Mouse (Mus musculus) embryonic facial prominence, embryonic 15.5 days (tissue): Measurements from ENCODE around the gene 9930104L06Rik. TPM values are rescaled to one million over a fixed set of nuclear protein-coding genes. Genes with fewer than 3 reads are reported as not detected.
A peak's percentile ranks its signal among the peaks of the same experiment; 100 is the strongest.

Experiments
- ATAC-seq: fragments of 200-750 bp; cut with Nextera tagmentation; 2 replicates; pipeline ENCODE4 v1.8.0; 2017; ENCODE audit warnings: low read depth, moderate TSS enrichment; ENCODE audit not compliant: insufficient number of reproducible peaks, low FRiP score, low TSS enrichment
- H3K27ac ChIP-seq: fragments of 300-500 bp; sonication (generic); replicated peaks from 2 replicates; pipeline ENCODE4 v1.5.1; 2015; ENCODE audit warnings: mild to moderate bottlenecking, inconsistent platforms
- H3K27me3 ChIP-seq: fragments of 300-500 bp; sonication (generic); 2 replicates; pipeline ENCODE4 v1.6.1; 2015; ENCODE audit warnings: inconsistent platforms
- H3K36me3 ChIP-seq: fragments of 300-500 bp; sonication (generic); 2 replicates; pipeline ENCODE4 v1.6.1; 2015; ENCODE audit warnings: mild to moderate bottlenecking, inconsistent platforms
- H3K4me1 ChIP-seq: fragments of 300-500 bp; sonication (generic); 2 replicates; pipeline ENCODE4 v1.6.1; 2015; ENCODE audit warnings: inconsistent platforms
- H3K4me2 ChIP-seq: fragments of 300-500 bp; sonication (generic); replicated peaks from 2 replicates; pipeline ENCODE4 v1.6.1; 2015; ENCODE audit warnings: mild to moderate bottlenecking, inconsistent platforms
- H3K4me3 ChIP-seq: fragments of 300-500 bp; sonication (generic); replicated peaks from 2 replicates; pipeline ENCODE4 v1.5.1; 2015; ENCODE audit warnings: mild to moderate bottlenecking, inconsistent platforms
- H3K9ac ChIP-seq: fragments of 300-500 bp; sonication (generic); 2 replicates; pipeline ENCODE4 v1.6.1; 2015; ENCODE audit warnings: inconsistent platforms
- H3K9me3 ChIP-seq: fragments of 300-500 bp; sonication (generic); replicated peaks from 2 replicates; pipeline ENCODE4 v1.6.1; 2016; ENCODE audit warnings: inconsistent platforms
- WGBS: fragments of 180-500 bp; shearing (Covaris S2); methylation state at CpG from one replicate; pipeline ENCODE4 v1.1.7; 2015; 5-methylcytosine and 5-hydroxymethylcytosine counted together
- polyA plus RNA-seq: library from polyadenylated mRNA; unstranded; fragments of >200 nt; fragmentation: Nextera tagmentation; extraction: Ambion mirVana; gene quantifications from 2 replicates; pipeline ENCODE4 v1.2.1, GENCODE M21; 2015

The 9930104L06Rik gene
- polyA plus RNA-seq, 1 experiment from 2014 or later, result 16.7 TPM

- Histone ChIP-seq H3K36me3 (no peaks in the 10 kb centered on the region), H3K4me2 (no peak overlapping the region), H3K9ac (no peak overlapping the region), H3K4me1 (peaks cover 39% of the 10 kb centered on the region), H3K27me3 (peaks cover 76% of the 10 kb centered on the region), H3K27ac (no peak overlapping the region), H3K9me3 (no peaks in the 10 kb centered on the region), H3K4me3 (no peak overlapping the region)
- WGBS, result 20% methylated on average over 9 of the region's 9 CpGs
- ATAC-seq, result no peak
Observed at GRCm38 (mm10) chr4:124983893-124984526, 47.2 kb downstream of the 9930104L06Rik start.

DNA sequence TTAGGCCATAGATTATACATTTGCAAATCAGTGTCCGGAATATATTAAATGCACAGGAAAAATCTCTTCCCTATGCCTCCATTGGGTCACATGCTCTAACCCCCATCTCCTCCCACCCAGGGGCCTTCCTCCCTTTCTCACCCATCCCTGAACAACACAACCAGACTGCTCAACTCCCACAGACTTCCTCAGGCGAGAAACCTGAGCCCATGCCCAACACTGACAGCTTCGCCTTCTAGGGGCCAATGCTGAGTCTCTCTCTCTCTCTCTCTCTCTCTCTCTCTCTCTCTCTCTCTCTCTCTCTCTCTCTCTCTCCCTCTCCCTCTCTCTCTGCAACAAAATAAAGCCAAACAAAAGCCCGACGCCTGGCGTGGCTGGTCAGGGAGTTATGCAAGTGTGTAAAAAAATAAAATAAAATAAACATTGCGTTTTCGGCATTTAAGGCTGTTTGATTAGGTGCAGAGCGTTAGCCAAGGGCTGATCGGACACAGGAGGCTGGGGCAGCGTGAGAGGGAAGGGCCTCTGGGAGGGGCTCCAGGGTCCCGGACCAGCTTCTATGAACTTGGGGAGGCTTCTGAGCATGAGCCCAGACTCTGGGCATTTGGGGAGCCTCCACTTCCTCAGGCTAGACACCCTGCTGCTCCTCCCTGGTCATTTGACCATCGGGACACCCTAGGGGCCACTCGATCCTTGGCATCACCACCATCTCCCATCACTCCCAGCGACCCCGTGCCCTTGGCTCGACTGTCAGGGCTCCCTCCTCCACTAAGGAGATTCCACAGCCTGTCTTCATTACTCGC is 48.2 kb downstream of the 9930104L06Rik start:
- H3K27me3 ChIP-seq, result peaks cover 82% of the 10 kb centered on the region
- H3K36me3 ChIP-seq, result no peaks in the 10 kb centered on the region
- H3K4me2 ChIP-seq, result peak overlapping the region; percentile 80
- H3K4me3 ChIP-seq, result peak overlapping the region; percentile 56
- no peaks in the 10 kb centered on the region for H3K9me3 ChIP-seq
- H3K4me1 ChIP-seq, result peaks cover 48% of the 10 kb centered on the region
- H3K27ac ChIP-seq, result peak overlapping the region; percentile 51; the same call in 1 of the 2 replicates
- no peak overlapping the region for H3K9ac ChIP-seq
- WGBS, result 6% methylated on average over 18 of the region's 18 CpGs
- no peak for ATAC-seq

DNA sequence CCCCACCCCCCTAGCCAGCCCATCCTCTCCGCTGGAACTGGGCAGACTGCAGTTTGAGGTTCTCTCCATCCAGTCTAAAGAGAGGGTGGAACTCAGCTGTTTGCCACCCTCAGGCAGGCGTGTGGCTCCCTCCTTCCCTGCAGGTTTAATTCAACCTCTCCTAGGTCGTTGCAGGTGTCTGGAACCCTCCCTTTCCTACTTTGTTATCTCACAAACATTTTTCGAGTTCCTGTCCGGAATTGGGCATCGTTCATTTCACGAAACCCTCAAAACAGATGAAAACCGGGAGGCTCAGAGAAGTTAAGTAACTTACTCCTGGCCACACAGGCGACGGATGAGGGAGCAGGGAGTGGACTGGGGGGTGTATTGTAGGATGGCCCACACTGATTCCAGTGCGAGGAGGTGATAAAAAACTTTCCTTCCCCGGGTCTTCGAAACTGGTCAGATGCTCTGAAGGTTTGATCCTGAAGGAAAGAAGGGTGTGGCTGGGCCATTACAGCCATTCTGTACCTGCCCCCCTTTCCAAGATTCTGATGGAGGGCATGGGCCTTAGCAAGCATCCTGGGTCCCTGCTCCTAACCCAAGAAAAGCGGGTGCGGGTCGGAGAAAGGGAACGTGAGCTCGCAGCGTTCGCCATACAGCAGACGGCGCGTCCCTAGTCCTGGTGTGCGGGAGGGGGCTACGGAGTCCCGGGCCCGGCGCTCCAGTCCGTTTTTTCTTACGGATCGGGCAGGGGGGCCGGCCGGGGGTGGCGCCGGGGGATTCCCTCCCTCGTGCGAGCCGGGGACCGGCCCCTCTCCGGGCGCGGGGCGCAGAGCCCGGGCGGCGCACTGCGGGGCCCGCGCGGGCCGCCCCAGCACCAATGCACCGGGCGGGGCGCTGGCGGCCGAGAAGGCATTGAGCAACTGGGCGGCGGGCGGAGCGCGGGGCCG is 49.1 kb downstream of the 9930104L06Rik start, which contains the start of gene Rspo1:
Gene Rspo1, plus strand, starts transcription at position 760 of the 932 bp plus-strand sequence.
- WGBS, result under 1% methylated on average over 50 of the region's 62 CpGs
- Histone ChIP-seq H3K27ac (peak within 1 kb of the TSS; percentile 51; the same call in 1 of the 2 replicates), H3K4me1 (peaks cover 52% of the 10 kb centered on the region)

DNA sequence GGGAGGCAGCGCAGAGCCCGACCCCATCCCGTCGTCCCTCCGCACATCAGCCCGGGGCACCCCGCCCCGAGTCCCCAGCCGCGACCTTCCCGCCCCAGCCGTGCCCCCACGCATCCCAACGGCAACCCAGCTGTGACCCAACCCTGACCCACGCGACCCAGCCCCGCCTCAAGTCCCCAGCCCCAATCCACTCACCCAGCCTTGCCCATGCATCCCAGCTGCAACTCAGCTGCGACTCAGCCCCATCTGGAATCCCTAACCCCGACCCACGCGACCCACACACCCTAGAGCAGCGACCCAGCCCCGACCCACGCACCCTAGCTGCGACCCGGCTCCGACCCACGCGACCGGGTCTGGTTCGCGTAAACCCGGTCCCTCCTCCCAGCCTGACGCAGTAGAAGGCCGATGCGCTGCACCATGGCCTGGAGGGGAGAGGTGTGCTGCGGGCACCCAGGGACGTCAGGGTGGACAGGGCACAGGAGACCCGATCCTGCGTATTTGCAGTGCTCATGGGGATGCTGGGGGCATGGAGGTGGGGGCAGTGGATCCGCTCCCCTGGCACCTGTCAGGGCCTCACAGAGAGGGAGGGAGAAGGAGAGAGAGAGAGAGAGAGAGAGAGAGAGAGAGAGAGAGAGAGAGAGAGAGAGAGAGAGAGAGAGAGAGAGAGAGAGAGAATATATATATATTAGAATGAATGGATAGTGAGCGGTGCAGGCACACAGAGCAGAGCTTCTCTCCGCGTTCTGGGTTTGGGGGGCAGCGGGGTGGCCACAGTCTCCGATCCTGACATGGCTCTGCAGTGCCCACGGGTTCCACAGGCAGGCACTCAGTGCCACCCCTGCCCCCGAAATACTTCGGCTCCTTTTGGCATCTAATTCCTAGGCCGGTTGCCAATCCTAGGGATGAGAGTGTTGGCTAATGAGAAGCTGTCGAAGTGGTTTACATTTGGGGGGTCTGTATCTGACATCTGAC is 50.2 kb downstream of the 9930104L06Rik start:
- 2% methylated on average over 51 of the region's 51 CpGs for WGBS
- no peak for ATAC-seq
- Histone ChIP-seq H3K4me1 (peaks cover 52% of the 10 kb centered on the region), H3K27me3 (peaks cover 92% of the 10 kb centered on the region), H3K27ac (no peak overlapping the region), H3K9me3 (no peaks in the 10 kb centered on the region), H3K36me3 (no peaks in the 10 kb centered on the region), H3K9ac (peak overlapping the region; percentile 45), H3K4me2 (peak overlapping the region; percentile 80), H3K4me3 (peak overlapping the region; percentile 56)

More for the DNA sequence above, 49.1 kb downstream of the 9930104L06Rik start, which contains the start of gene Rspo1:
- peaks cover 90% of the 10 kb centered on the region for H3K27me3 ChIP-seq
- no peaks in the 10 kb centered on the region for H3K36me3 ChIP-seq
- ATAC-seq, result peak; percentile 66
- no peaks in the 10 kb centered on the region for H3K9me3 ChIP-seq
- peak within 1 kb of the TSS; percentile 56 for H3K4me3 ChIP-seq
- peak within 1 kb of the TSS; percentile 80 for H3K4me2 ChIP-seq
- peak within 1 kb of the TSS; percentile 45 for H3K9ac ChIP-seq

- peak overlapping the region; percentile 80 for H3K4me2 ChIP-seq
- ATAC-seq, result no peak
- H3K9ac ChIP-seq, result no peak overlapping the region
- H3K9me3 ChIP-seq, result no peaks in the 10 kb centered on the region
- H3K4me3 ChIP-seq, result peak overlapping the region; percentile 56
- no peaks in the 10 kb centered on the region for H3K36me3 ChIP-seq
- peaks cover 86% of the 10 kb centered on the region for H3K27me3 ChIP-seq
- peaks cover 52% of the 10 kb centered on the region for H3K4me1 ChIP-seq
- 13% methylated on average over 10 of the region's 10 CpGs for WGBS
- no peak overlapping the region for H3K27ac ChIP-seq
Observed at GRCm38 (mm10) chr4:124987711-124988097, 50.9 kb downstream of the 9930104L06Rik start.

- WGBS, result 21% methylated on average over 9 of the region's 9 CpGs
- H3K9me3 ChIP-seq, result no peaks in the 10 kb centered on the region
- peaks cover 80% of the 10 kb centered on the region for H3K27me3 ChIP-seq
- no peak for ATAC-seq
- no peak overlapping the region for H3K27ac ChIP-seq
- H3K36me3 ChIP-seq, result no peaks in the 10 kb centered on the region
- no peak overlapping the region for H3K9ac ChIP-seq
- H3K4me3 ChIP-seq, result 0 out of 2 replicates have a peak overlapping the region, but pooled peaks have one; percentile 56
- H3K4me1 ChIP-seq, result peaks cover 52% of the 10 kb centered on the region
- peak overlapping the region; percentile 80; the same call in 1 of the 2 replicates for H3K4me2 ChIP-seq
Observed at GRCm38 (mm10) chr4:124988382-124988781, 51.5 kb downstream of the 9930104L06Rik start.

GRCm38 (mm10) chr4:124989787-124990253 is 53.0 kb downstream of the 9930104L06Rik start:
- Histone ChIP-seq H3K4me3 (no peak overlapping the region), H3K9ac (0 out of 2 replicates have a peak overlapping the region, but pooled peaks have one; percentile 4), H3K4me1 (peaks cover 47% of the 10 kb centered on the region), H3K27ac (no peak overlapping the region), H3K9me3 (no peaks in the 10 kb centered on the region), H3K36me3 (no peaks in the 10 kb centered on the region), H3K4me2 (peak overlapping the region; percentile 31), H3K27me3 (peaks cover 66% of the 10 kb centered on the region)
- 3% methylated on average over 20 of the region's 20 CpGs for WGBS
- no peak for ATAC-seq

- Histone ChIP-seq H3K9me3 (no peaks in the 10 kb centered on the region), H3K27me3 (peaks cover 63% of the 10 kb centered on the region), H3K4me1 (peaks cover 44% of the 10 kb centered on the region), H3K9ac (peak overlapping the region; percentile 4; the same call in 1 of the 2 replicates), H3K27ac (no peak overlapping the region), H3K4me3 (no peak overlapping the region), H3K36me3 (no peaks in the 10 kb centered on the region), H3K4me2 (peak overlapping the region; percentile 31)
- WGBS, result 10% methylated on average over 7 of the region's 7 CpGs
- no peak for ATAC-seq
Observed at GRCm38 (mm10) chr4:124990325-124990724, 53.5 kb downstream of the 9930104L06Rik start.
